Mouse (Mus musculus) kidney, postnatal 0 days (tissue): ENCODE measurements around the gene Dnm2. TPM values are rescaled to one million over a fixed set of nuclear protein-coding genes. Genes with fewer than 3 reads are reported as not detected.

Experiments used
- ATAC-seq: fragments of 200-750 bp; cut with Nextera tagmentation; replicated peaks from 2 replicates; pipeline ENCODE4 v1.8.0; 2017; ENCODE audit warnings: low read depth, moderate number of reproducible peaks, moderate TSS enrichment, moderate library complexity; ENCODE audit not compliant: low FRiP score
- DNase-seq: peaks from one replicate; pipeline ENCODE4 v3.0.0-alpha.2; 2016; ENCODE audit warnings: low spot score
- H3K27ac ChIP-seq: fragments of 300-500 bp; sonication (generic); 2 replicates; pipeline ENCODE4 v1.5.1; 2014; ENCODE audit warnings: mild to moderate bottlenecking
- H3K27me3 ChIP-seq: fragments of 300-500 bp; sonication (generic); 2 replicates; pipeline ENCODE4 v1.6.1; 2014; ENCODE audit warnings: low read length, mixed read lengths; ENCODE audit not compliant: insufficient read depth
- H3K36me3 ChIP-seq: fragments of 300-500 bp; sonication (generic); 2 replicates; pipeline ENCODE4 v1.6.1; 2014; ENCODE audit warnings: low read length, mixed read lengths; ENCODE audit not compliant: insufficient read depth
- H3K4me1 ChIP-seq: fragments of 300-500 bp; sonication (generic); replicated peaks from 2 replicates; pipeline ENCODE4 v1.6.1; 2014; ENCODE audit warnings: antibody characterized with exemption, low read length, mixed read lengths; ENCODE audit not compliant: insufficient read depth
- H3K4me2 ChIP-seq: fragments of 300-500 bp; sonication (generic); 2 replicates; pipeline ENCODE4 v1.6.1; 2014; ENCODE audit warnings: mild to moderate bottlenecking, low read length, moderate library complexity, mixed read lengths
- H3K4me3 ChIP-seq: fragments of 300-500 bp; sonication (generic); replicated peaks from 2 replicates; pipeline ENCODE4 v1.5.1; 2014; ENCODE audit warnings: low read depth, low read length
- H3K9ac ChIP-seq: fragments of 300-500 bp; sonication (generic); 2 replicates; pipeline ENCODE4 v1.6.1; 2014; ENCODE audit warnings: low read depth, low read length
- H3K9me3 ChIP-seq: fragments of 300-500 bp; sonication (generic); replicated peaks from 2 replicates; pipeline ENCODE4 v1.6.1; 2016; ENCODE audit warnings: low read length, inconsistent platforms, mixed read lengths
- CTCF ChIP-seq: IDR thresholded peaks from 2 replicates; pipeline ENCODE4 v1.5.1; 2016; ENCODE audit warnings: antibody characterized with exemption, low read depth, mild to moderate bottlenecking, moderate library complexity
- WGBS: fragments of 180-500 bp; shearing (Covaris S2); extraction: QIAGEN DNeasy Blood & Tissue Kit; methylation state at CpG from one replicate; pipeline ENCODE4 v1.1.7; 2014; 5-methylcytosine and 5-hydroxymethylcytosine counted together
- polyA plus RNA-seq: library from polyadenylated mRNA; unstranded; fragments of >200 nt; fragmentation: Nextera tagmentation; extraction: Ambion mirVana; gene quantifications from 2 replicates; pipeline ENCODE4 v1.2.1, GENCODE M21; 2015

Dnm2 gene
- polyA plus RNA-seq, 1 experiment from 2014 or later, result 68.0 TPM

GRCm38 (mm10) chr9:21443853-21444252, 19.1 kb downstream of the Dnm2 start:
- ATAC-seq, result no peak
- Histone ChIP-seq H3K4me1 (no peaks in the 10 kb centered on the region), H3K36me3 (no peaks in the 10 kb centered on the region), H3K9ac (no peak overlapping the region), H3K27ac (no peak overlapping the region), H3K27me3 (no peaks in the 10 kb centered on the region), H3K4me3 (no peak overlapping the region), H3K9me3 (no peaks in the 10 kb centered on the region), H3K4me2 (no peak overlapping the region)
- no peak for TF ChIP-seq CTCF
- DNase-seq, result no peak
- 94% methylated on average over 8 of the region's 8 CpGs for WGBS

GRCm38 (mm10) chr9:21444574-21444973, 19.9 kb downstream of the Dnm2 start:
- DNase-seq, result no peak
- Histone ChIP-seq H3K4me3 (no peak overlapping the region), H3K27ac (0 out of 2 replicates have a peak overlapping the region, but pooled peaks have one; percentile 2), H3K9ac (no peak overlapping the region), H3K36me3 (no peaks in the 10 kb centered on the region), H3K27me3 (no peaks in the 10 kb centered on the region), H3K4me1 (no peaks in the 10 kb centered on the region), H3K9me3 (no peaks in the 10 kb centered on the region), H3K4me2 (no peak overlapping the region)
- no peak for TF ChIP-seq CTCF
- 82% methylated on average over 4 of the region's 4 CpGs for WGBS
- ATAC-seq, result no peak

DNA sequence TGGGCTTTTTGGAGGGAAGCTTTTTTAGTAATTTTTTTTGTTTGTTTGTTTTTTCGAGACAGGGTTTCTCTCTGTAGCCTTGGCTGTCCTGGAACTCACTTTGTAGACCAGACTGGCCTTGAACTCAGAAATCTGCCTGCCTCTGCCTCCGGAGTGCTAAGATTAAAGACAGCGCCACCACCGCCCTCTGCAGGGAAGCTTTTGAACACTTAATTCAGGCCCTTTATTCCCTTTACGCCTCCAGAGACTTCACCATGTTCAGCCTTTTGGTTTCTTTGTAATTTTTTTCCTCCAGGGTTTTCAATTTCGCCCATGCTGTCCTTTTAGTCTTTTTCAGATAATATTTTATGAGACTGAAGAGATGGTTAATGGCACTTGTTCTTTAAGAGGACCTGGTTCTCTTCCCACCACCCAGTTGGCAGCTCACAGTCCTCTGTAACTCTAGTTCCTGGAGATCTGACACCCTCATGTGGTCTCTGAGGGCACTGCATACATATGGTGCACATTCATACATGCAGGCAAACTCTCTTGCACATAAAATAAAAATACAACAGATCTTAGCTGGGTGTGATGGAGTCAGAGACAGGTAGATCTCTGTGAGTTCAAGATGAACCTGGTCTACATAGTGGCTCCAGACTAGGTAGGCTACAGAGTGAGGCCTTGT, 20.5 kb downstream of the Dnm2 start:
- ATAC-seq (no peak), DNase-seq (no peak)
- no peaks in the 10 kb centered on the region for H3K4me1 ChIP-seq
- H3K4me3 ChIP-seq, result no peak overlapping the region
- H3K27ac ChIP-seq, result no peak overlapping the region
- no peaks in the 10 kb centered on the region for H3K9me3 ChIP-seq
- H3K4me2 ChIP-seq, result no peak overlapping the region
- WGBS, result 98% methylated on average over 6 of the region's 6 CpGs
- no peaks in the 10 kb centered on the region for H3K27me3 ChIP-seq
- no peak overlapping the region for H3K9ac ChIP-seq
- H3K36me3 ChIP-seq, result no peaks in the 10 kb centered on the region
- TF ChIP-seq CTCF, result peak; percentile 26; the same call in 1 of the 2 replicates

GRCm38 (mm10) chr9:21447778-21448177, 23.1 kb downstream of the Dnm2 start:
- no peak for TF ChIP-seq CTCF
- Histone ChIP-seq H3K9ac (no peak overlapping the region), H3K27me3 (no peaks in the 10 kb centered on the region), H3K9me3 (no peaks in the 10 kb centered on the region), H3K4me2 (no peak overlapping the region), H3K27ac (no peak overlapping the region), H3K4me1 (peaks cover 5% of the 10 kb centered on the region), H3K4me3 (no peak overlapping the region), H3K36me3 (no peaks in the 10 kb centered on the region)
- DNase-seq (no peak), ATAC-seq (no peak)
- WGBS, result 94% methylated on average over 2 of the region's 2 CpGs

GRCm38 (mm10) chr9:21449710-21450109, 25.0 kb downstream of the Dnm2 start:
- Histone ChIP-seq H3K4me2 (no peak overlapping the region), H3K9me3 (no peaks in the 10 kb centered on the region), H3K9ac (no peak overlapping the region), H3K27me3 (no peaks in the 10 kb centered on the region), H3K27ac (peak overlapping the region; percentile 27; the same call in 1 of the 2 replicates), H3K36me3 (no peaks in the 10 kb centered on the region), H3K4me3 (no peak overlapping the region), H3K4me1 (peaks cover 5% of the 10 kb centered on the region)
- ATAC-seq (no peak), DNase-seq (no peak)
- no peak for TF ChIP-seq CTCF
- WGBS, result 73% methylated on average over 2 of the region's 2 CpGs

DNA sequence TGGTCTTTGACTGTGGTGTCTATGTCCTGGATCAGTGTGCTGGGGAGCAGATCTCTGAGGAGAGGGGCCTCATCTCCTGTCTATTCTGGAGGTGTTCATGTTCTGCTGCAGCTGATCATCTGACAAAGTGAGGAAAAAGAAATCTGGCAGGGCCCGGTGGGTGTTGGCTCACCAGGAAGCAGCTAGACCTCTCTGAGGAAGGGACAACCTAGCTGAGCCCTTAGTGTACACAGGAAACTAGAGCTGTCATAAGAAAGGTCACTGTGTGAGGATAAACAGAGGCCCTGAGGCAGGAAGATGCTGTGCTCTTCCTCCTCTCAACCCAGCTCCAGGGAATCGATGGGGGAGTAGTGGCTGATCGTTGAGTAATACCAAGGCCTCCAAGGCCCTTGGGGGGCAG, 25.6 kb downstream of the Dnm2 start:
- Histone ChIP-seq H3K4me3 (no peak overlapping the region), H3K9ac (no peak overlapping the region), H3K4me1 (peaks cover 9% of the 10 kb centered on the region), H3K4me2 (no peak overlapping the region), H3K9me3 (no peaks in the 10 kb centered on the region), H3K27ac (peak overlapping the region; percentile 27; the same call in 1 of the 2 replicates), H3K36me3 (no peaks in the 10 kb centered on the region), H3K27me3 (no peaks in the 10 kb centered on the region)
- 65% methylated on average over 3 of the region's 3 CpGs for WGBS
- DNase-seq (peak; percentile 21), ATAC-seq (no peak)
- no peak for TF ChIP-seq CTCF
